Mouse (Mus musculus) liver, postnatal 0 days (tissue): Measurements from ENCODE around the gene Trim60.

Experiments used
- CTCF ChIP-seq: sonication (generic); IDR thresholded peaks from 2 replicates; pipeline ENCODE4 v1.5.1; 2016; ENCODE audit warnings: antibody characterized with exemption, low read depth
- EP300 ChIP-seq: IDR thresholded peaks from 2 replicates; pipeline ENCODE4 v1.6.1; 2016; ENCODE audit warnings: antibody characterized with exemption, low read depth, mild to moderate bottlenecking

DNA sequence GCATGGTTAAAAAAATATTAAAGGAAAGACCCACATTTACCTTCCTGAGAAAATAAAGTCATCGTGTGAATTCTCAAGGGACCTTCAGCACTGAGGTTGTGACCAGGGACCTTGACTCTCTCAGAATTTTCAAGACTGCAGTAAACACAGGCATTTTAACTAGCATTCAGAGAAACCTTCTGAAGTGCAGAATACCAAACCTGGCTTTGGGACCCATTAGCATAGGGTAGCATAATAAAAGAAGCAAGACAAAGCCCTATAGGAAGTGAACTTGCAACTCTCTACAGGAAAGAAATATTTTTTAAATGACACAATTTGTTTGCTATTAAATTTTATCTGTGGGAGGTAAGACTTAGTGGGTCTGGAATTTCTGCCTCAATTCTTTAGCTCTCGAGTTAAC, 45.7 kb upstream of the Trim60 start:
- no peak for TF ChIP-seq CTCF
- TF ChIP-seq EP300: no peak
